Mouse (Mus musculus): ENCODE data around the gene Ttc21a.

- TF ChIP-seq ZNF384 (IDR thresholded peaks at IDR 0.05; ENCODE audit: low read depth, low read length) (no peak), EP300 (IDR thresholded peaks at IDR 0.05; ENCODE audit: low read depth in 1 of 2, low read length in 2 of 2) (no peak), POLR2A (IDR thresholded peaks at IDR 0.05; ENCODE audit: control insufficient read depth in 1 of 2, insufficient read depth in 1 of 2, low read depth in 1 of 2, low read length in 2 of 2, poor library complexity in 1 of 2) (no peak), CTCF (IDR thresholded peaks at IDR 0.05 in 2 of 3, conservative IDR thresholded peaks at IDR 0.05 in 1 of 3; ENCODE audit: control insufficient read depth in 1 of 3, insufficient read depth in 1 of 3, low read depth in 2 of 3, low read length in 3 of 3, poor library complexity in 1 of 3, severe bottlenecking in 1 of 3) (no peak), TCF12 (IDR thresholded peaks at IDR 0.05; ENCODE audit: low read depth, low read length) (no peak), HCFC1 (IDR thresholded peaks at IDR 0.05; ENCODE audit: low read depth, low read length) (no peak), MAFK (IDR thresholded peaks at IDR 0.05; ENCODE audit: borderline replicate concordance, low read depth, low read length) (no peak)
These were observed 27.8 kb downstream of the Ttc21a start for GRCm38 (mm10) chr9:119965186-119965585.
